Mouse (Mus musculus): ENCODE data around the gene Flt3.

GRCm38 (mm10) chr5:147390772-147391171, 9.5 kb downstream of the Flt3 start:
- TF ChIP-seq CTCF (IDR thresholded peaks at IDR 0.05; ENCODE audit: low read depth, low read length) (no peak), GATA1 (IDR thresholded peaks at IDR 0.05; ENCODE audit: borderline replicate concordance, low read length) (no peak), POLR2AphosphoS5 (IDR thresholded peaks at IDR 0.05; ENCODE audit: insufficient replicate concordance, low read depth, low read length) (no peak), GATA2 (IDR thresholded peaks at IDR 0.05; ENCODE audit: borderline replicate concordance, low read depth, low read length) (no peak)

Data from G1E (cell line).